Mouse (Mus musculus): Measurements from ENCODE around the gene Wipi2. TPM values are rescaled to one million over a fixed set of nuclear protein-coding genes. Genes with fewer than 3 reads are reported as not detected.

Gene Wipi2
- polyA plus RNA-seq, 1 experiment: 73.3 TPM

DNA sequence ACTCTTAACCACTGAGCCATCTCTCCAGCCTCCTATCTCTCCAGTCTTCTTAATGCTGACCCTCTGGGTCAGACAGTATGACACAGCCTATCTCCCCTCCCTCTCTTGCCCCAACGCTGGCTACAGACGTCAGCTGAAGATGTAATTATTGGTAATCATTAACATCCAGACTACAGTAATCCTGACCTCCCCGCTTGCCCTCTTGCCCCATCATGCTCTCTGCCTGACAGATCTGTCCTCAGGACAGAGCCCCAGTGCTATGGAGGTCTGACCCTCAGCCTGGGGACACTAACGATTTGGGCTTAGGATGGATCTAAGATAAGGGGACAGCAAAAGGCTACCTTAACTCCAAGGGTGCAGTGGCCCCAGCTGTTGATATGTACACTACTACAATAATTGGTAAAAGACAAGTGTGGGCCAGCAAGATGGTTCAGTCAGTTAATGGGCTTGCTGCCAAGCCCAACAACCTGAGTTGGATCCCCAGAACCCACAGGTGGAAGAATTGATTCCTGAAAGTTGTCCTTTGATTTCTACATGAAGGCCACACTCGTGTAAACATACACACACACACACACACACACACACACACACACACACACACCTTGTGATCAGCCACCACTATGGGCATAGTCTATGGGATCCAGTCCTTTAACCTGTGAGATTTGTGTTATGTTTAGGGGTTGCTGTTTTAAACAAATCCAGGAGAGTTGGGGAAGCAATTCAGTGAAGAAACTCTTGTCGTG is 29.7 kb upstream of the Wipi2 start:
- TF ChIP-seq POLR2A (IDR thresholded peaks at IDR 0.05; ENCODE audit: borderline replicate concordance, insufficient read depth, low read length) (no peak), CTCF (IDR thresholded peaks at IDR 0.05; ENCODE audit: borderline replicate concordance, insufficient read depth, low read depth, low read length) (no peak)
- no peak overlapping the region for H3K4me3 ChIP-seq (replicated peaks; ENCODE audit: insufficient read depth, low read depth, low read length)
- no peaks in the 10 kb centered on the region for H3K27me3 ChIP-seq (ENCODE audit: control insufficient read depth, insufficient read depth, low read length)
- peaks cover 22% of the 10 kb centered on the region for H3K4me1 ChIP-seq (ENCODE audit: control insufficient read depth, insufficient read depth, low read length)
- DNase-seq: no peak
- WGBS: 87% methylated on average over 6 of the region's 6 CpGs
- no peak overlapping the region for H3K27ac ChIP-seq (ENCODE audit: insufficient read depth, low read length)

DNA sequence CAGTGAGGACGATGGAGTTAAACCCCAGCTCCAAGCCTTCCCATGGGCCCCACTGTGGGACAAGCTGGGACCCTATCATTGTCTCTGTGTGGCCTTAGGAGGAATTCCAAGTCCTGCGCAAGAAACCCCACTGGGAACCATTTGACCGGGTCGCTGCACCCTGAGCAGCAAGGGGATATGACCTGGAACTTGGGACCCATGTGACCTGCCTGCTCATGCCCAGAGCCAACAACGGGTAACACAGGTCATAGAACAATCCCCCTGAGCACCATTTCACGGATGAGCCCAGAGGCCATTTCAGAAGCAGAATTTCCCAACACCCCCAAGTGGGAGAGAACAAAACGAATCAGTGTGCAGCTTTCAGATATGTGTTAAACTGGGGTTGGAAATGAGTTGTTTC is 23.1 kb upstream of the Wipi2 start:
- peaks cover 11% of the 10 kb centered on the region for H3K4me1 ChIP-seq (ENCODE audit: control insufficient read depth, insufficient read depth, low read length)
- 59% methylated on average over 7 of the region's 7 CpGs for WGBS
- H3K4me3 ChIP-seq (replicated peaks; ENCODE audit: insufficient read depth, low read depth, low read length): no peak overlapping the region
- DNase-seq: no peak
- no peak overlapping the region for H3K27ac ChIP-seq (ENCODE audit: insufficient read depth, low read length)
- H3K27me3 ChIP-seq (ENCODE audit: control insufficient read depth, insufficient read depth, low read length): no peaks in the 10 kb centered on the region; the same call in 1 of the 2 replicates
- TF ChIP-seq CTCF (IDR thresholded peaks at IDR 0.05; ENCODE audit: borderline replicate concordance, insufficient read depth, low read depth, low read length) (no peak), POLR2A (IDR thresholded peaks at IDR 0.05; ENCODE audit: borderline replicate concordance, insufficient read depth, low read length) (no peak)

DNA sequence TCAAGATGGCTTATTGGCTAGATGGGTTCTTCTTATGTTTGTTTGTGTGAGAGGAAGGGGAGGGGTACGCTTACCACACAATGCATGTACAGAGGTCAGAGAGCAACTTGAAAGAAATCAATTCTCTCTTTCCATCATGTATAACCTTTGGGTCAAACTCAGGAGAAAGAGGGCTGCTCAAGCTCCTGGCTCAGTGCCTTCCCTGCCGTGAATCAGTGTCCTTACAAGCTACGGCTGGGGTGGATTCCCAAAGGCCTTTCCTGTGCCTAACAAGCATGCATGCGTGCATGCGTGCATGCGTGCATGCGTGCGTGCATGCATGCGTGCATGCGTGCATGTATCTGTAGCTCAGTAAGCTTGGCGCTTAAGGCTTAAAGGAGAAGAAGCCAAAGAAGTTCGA is 22.2 kb upstream of the Wipi2 start:
- WGBS: 85% methylated on average over 12 of the region's 12 CpGs
- no peak overlapping the region for H3K4me3 ChIP-seq (replicated peaks; ENCODE audit: insufficient read depth, low read depth, low read length)
- no peak for DNase-seq
- TF ChIP-seq CTCF (IDR thresholded peaks at IDR 0.05; ENCODE audit: borderline replicate concordance, insufficient read depth, low read depth, low read length): no peak
- no peak for TF ChIP-seq POLR2A (IDR thresholded peaks at IDR 0.05; ENCODE audit: borderline replicate concordance, insufficient read depth, low read length)
- H3K4me1 ChIP-seq (ENCODE audit: control insufficient read depth, insufficient read depth, low read length): peaks cover 11% of the 10 kb centered on the region
- H3K27me3 ChIP-seq (ENCODE audit: control insufficient read depth, insufficient read depth, low read length): no peaks in the 10 kb centered on the region; the same call in 1 of the 2 replicates
- H3K27ac ChIP-seq (ENCODE audit: insufficient read depth, low read length): no peak overlapping the region

DNA sequence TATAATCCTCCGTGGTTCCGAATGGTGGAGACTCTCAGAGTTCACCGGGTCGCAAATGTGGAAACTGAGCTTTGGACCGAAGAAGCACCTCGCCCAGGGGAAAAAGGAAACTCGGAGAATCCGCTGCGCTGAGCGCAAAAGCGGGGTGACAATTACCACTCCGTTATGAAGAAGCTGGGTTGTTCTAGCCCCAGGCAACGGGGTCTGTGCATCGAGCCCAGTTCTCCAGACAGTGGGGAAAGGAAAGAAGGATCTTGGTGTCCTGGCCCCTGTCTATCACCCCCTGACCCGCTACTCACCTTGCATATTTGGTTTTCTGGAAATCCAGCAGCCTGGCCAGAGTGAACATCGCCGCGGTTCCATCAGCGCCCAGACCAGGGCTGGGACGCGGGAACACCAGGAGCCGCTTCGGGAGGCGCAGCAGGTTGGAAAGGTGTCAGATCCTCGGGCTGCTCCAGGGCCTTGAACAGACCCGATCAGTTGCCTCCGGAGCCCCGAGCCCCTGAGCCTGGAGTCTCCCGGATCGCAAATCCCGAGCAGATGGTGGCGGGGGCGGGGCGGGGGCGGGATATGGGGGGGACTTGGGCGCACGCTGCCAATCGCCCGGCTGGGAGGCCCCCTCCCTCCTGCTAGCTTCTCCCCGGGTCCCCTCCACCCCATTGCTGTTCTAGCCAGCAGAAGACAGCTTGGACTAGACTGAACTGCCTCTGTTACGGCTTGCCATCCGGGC is 19.1 kb upstream of the Wipi2 start, which contains the start of gene Mmd2:
Mmd2 (minus strand) TSS at position 542 of the 730 bp plus-strand sequence.
- Histone ChIP-seq H3K4me1 (ENCODE audit: control insufficient read depth, insufficient read depth, low read length) (peaks cover 8% of the 10 kb centered on the region), H3K27me3 (ENCODE audit: control insufficient read depth, insufficient read depth, low read length) (no peaks in the 10 kb centered on the region; the same call in 1 of the 2 replicates), H3K4me3 (replicated peaks; ENCODE audit: insufficient read depth, low read depth, low read length) (peak within 1 kb of the TSS; percentile 97), H3K27ac (ENCODE audit: insufficient read depth, low read length) (peak within 1 kb of the TSS; percentile 94)
- DNase-seq: peak; percentile 64 to 70
- 2% methylated on average over 40 of the region's 42 CpGs for WGBS
- TF ChIP-seq CTCF (IDR thresholded peaks at IDR 0.05; ENCODE audit: borderline replicate concordance, insufficient read depth, low read depth, low read length) (no peak), POLR2A (IDR thresholded peaks at IDR 0.05; ENCODE audit: borderline replicate concordance, insufficient read depth, low read length) (0 out of 2 replicates have a peak, but pooled peaks have one; percentile 28)

DNA sequence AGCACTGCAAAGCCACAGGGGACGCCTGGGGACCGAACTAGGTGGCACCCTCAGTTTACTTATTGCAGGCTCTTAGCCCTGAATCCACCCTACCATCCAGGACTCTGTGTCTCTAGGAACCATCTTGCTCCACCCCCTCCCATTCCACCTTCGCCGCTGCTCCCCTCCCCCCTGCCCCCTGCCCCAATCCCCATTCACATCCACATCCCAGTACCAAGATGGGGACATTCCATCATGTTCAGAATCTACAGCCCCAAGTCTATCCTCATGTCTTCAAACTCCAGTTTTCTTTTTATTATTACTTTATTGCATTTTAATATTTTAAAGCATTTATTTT is 18.5 kb upstream of the Wipi2 start:
- H3K27me3 ChIP-seq (ENCODE audit: control insufficient read depth, insufficient read depth, low read length): no peaks in the 10 kb centered on the region; the same call in 1 of the 2 replicates
- peak overlapping the region; percentile 94 for H3K27ac ChIP-seq (ENCODE audit: insufficient read depth, low read length)
- H3K4me3 ChIP-seq (replicated peaks; ENCODE audit: insufficient read depth, low read depth, low read length): peak overlapping the region; percentile 97
- no peak for DNase-seq
- TF ChIP-seq CTCF (IDR thresholded peaks at IDR 0.05; ENCODE audit: borderline replicate concordance, insufficient read depth, low read depth, low read length) (no peak), POLR2A (IDR thresholded peaks at IDR 0.05; ENCODE audit: borderline replicate concordance, insufficient read depth, low read length) (no peak)
- H3K4me1 ChIP-seq (ENCODE audit: control insufficient read depth, insufficient read depth, low read length): peaks cover 8% of the 10 kb centered on the region
- 3% methylated on average over 4 of the region's 4 CpGs for WGBS

DNA sequence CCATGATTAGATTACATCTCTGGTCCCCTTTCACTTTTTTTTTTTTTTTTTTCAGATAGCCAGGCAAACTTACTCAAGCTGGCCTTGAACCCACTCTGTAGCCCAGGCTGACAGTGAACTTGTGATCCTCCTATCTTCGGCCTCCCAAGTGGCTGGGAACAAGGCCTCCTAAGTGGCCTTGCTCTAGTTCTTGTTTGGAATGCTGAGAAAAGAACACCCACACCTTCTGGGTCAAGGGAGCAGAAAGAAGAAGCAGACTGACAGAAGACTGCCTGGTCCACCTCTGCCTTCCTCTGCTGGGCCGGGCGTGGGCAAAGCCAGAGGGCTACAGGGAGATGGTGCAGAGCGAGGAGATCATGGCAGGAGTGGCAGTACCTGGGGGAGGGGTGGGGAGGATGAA is 17.1 kb upstream of the Wipi2 start:
- 91% methylated on average over 4 of the region's 4 CpGs for WGBS
- no peaks in the 10 kb centered on the region; the same call in 1 of the 2 replicates for H3K27me3 ChIP-seq (ENCODE audit: control insufficient read depth, insufficient read depth, low read length)
- H3K4me3 ChIP-seq (replicated peaks; ENCODE audit: insufficient read depth, low read depth, low read length): no peak overlapping the region
- peaks cover 6% of the 10 kb centered on the region for H3K4me1 ChIP-seq (ENCODE audit: control insufficient read depth, insufficient read depth, low read length)
- no peak for TF ChIP-seq POLR2A (IDR thresholded peaks at IDR 0.05; ENCODE audit: borderline replicate concordance, insufficient read depth, low read length)
- TF ChIP-seq CTCF (IDR thresholded peaks at IDR 0.05; ENCODE audit: borderline replicate concordance, insufficient read depth, low read depth, low read length): no peak
- no peak overlapping the region for H3K27ac ChIP-seq (ENCODE audit: insufficient read depth, low read length)
- DNase-seq: no peak

DNA sequence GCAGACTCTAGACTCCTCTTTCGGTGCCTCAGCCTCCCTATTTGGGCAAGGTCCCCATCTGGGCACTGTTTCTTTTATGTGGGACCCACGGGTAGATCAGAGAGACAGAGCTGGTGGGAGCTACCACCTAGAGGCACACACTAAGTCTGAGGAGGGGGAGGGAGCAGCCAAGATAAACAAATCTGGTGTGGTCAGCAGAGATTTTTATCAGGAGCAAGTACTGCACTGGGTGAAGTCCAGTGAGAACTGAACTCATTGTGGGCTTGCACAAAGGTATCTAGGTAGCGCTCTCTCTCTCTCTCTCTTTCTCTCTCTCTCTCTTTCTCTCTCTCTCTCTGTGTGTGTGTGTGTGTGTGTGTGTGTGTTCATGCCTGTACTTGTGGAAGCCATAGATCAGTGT is 13.0 kb upstream of the Wipi2 start:
- H3K27me3 ChIP-seq (ENCODE audit: control insufficient read depth, insufficient read depth, low read length): no peaks in the 10 kb centered on the region
- whole genome bisulfite sequencing: 64% methylated on average over 3 of the region's 3 CpGs
- H3K4me1 ChIP-seq (ENCODE audit: control insufficient read depth, insufficient read depth, low read length): no peaks in the 10 kb centered on the region; the same call in 1 of the 2 replicates
- TF ChIP-seq POLR2A (IDR thresholded peaks at IDR 0.05; ENCODE audit: borderline replicate concordance, insufficient read depth, low read length) (no peak), CTCF (IDR thresholded peaks at IDR 0.05; ENCODE audit: borderline replicate concordance, insufficient read depth, low read depth, low read length) (no peak)
- no peak overlapping the region for H3K27ac ChIP-seq (ENCODE audit: insufficient read depth, low read length)
- H3K4me3 ChIP-seq (replicated peaks; ENCODE audit: insufficient read depth, low read depth, low read length): no peak overlapping the region
- no peak for DNase-seq

Measured in cerebellum, adult 2 months (tissue).